Mouse (Mus musculus) activated CD4-positive, CD25-positive, alpha-beta regulatory T cell, adult 4 months (primary cell): ENCODE results near the gene Plcl1. TPM values are rescaled to one million over a fixed set of nuclear protein-coding genes. Genes with fewer than 3 reads are reported as not detected.
"Not testable (repeated sequence)": the region's sequence is repeated elsewhere in the genome, so short reads cannot be mapped to it uniquely, and the experiment has no call there.

Experiments used
- ATAC-seq: one replicate; pipeline ENCODE4 v1.8.0; 2017
- polyA plus RNA-seq, 2 experiments: library from polyadenylated mRNA; unstranded; fragments of 100-300 nt; shearing (Covaris generic); gene quantifications; one replicate each; pipeline ENCODE4 v1.2.1; 2017

Gene Plcl1
- polyA plus RNA-seq, 2 experiments from 2014 or later: 1.5 to 2.6 TPM

- no peak for ATAC-seq
Measured at GRCm38 (mm10) chr1:55445043-55445688, 39.4 kb downstream of the Plcl1 start.

- no peak for ATAC-seq
Measured at GRCm38 (mm10) chr1:55445689-55446044, 39.9 kb downstream of the Plcl1 start.

GRCm38 (mm10) chr1:55446273-55446672, 40.6 kb downstream of the Plcl1 start:
- ATAC-seq: peak; percentile 54

GRCm38 (mm10) chr1:55446876-55447275, 41.2 kb downstream of the Plcl1 start:
- ATAC-seq: peak; percentile 91

GRCm38 (mm10) chr1:55447661-55448060, 41.9 kb downstream of the Plcl1 start:
- no peak for ATAC-seq

- peak; percentile 6 for ATAC-seq
Measured at GRCm38 (mm10) chr1:55448104-55448503, 42.4 kb downstream of the Plcl1 start.

GRCm38 (mm10) chr1:55449779-55450178, 44.1 kb downstream of the Plcl1 start:
- no peak for ATAC-seq

- no peak for ATAC-seq
Measured at GRCm38 (mm10) chr1:55454119-55454518, 48.4 kb downstream of the Plcl1 start.

- ATAC-seq: no peak
Measured at GRCm38 (mm10) chr1:55462301-55462700, 56.6 kb downstream of the Plcl1 start.

GRCm38 (mm10) chr1:55473756-55474155, 68.0 kb downstream of the Plcl1 start:
- no peak for ATAC-seq

- ATAC-seq: no peak
Measured at GRCm38 (mm10) chr1:55474976-55475375, 69.3 kb downstream of the Plcl1 start.

- not testable (repeated sequence) for ATAC-seq
Measured at GRCm38 (mm10) chr1:55487371-55487770, 81.7 kb downstream of the Plcl1 start.

- no peak for ATAC-seq
Measured at GRCm38 (mm10) chr1:55488261-55488660, 82.5 kb downstream of the Plcl1 start.

GRCm38 (mm10) chr1:55489355-55489754, 83.6 kb downstream of the Plcl1 start:
- ATAC-seq: no peak

- ATAC-seq: no peak
Measured at GRCm38 (mm10) chr1:55499872-55500271, 94.2 kb downstream of the Plcl1 start.

GRCm38 (mm10) chr1:55500981-55501682, 95.4 kb downstream of the Plcl1 start:
- no peak for ATAC-seq

- ATAC-seq: no peak
Measured at GRCm38 (mm10) chr1:55505811-55506210, 100.1 kb downstream of the Plcl1 start.

GRCm38 (mm10) chr1:55507061-55507460, 101.3 kb downstream of the Plcl1 start:
- ATAC-seq: no peak

- ATAC-seq: no peak
Measured at GRCm38 (mm10) chr1:55509587-55509986, 103.9 kb downstream of the Plcl1 start.

GRCm38 (mm10) chr1:55512165-55512564, 106.4 kb downstream of the Plcl1 start:
- ATAC-seq: no peak

- not testable (repeated sequence) for ATAC-seq
Measured at GRCm38 (mm10) chr1:55512799-55513198, 107.1 kb downstream of the Plcl1 start.

- no peak for ATAC-seq
Measured at GRCm38 (mm10) chr1:55517182-55517581, 111.5 kb downstream of the Plcl1 start.

- no peak for ATAC-seq
Measured at GRCm38 (mm10) chr1:55523966-55524365, 118.2 kb downstream of the Plcl1 start.

GRCm38 (mm10) chr1:55525100-55525499, 119.4 kb downstream of the Plcl1 start:
- no peak for ATAC-seq
